Mouse (Mus musculus) stomach, postnatal 0 days (tissue): ENCODE data around the gene Hspb7. TPM values are rescaled to one million over a fixed set of nuclear protein-coding genes. Genes with fewer than 3 reads are reported as not detected.

Experiments
- ATAC-seq: fragments of 200-750 bp; cut with Nextera tagmentation; 2 replicates; pipeline ENCODE4 v1.8.0; 2017; ENCODE audit not compliant: low FRiP score, low TSS enrichment
- DNase-seq: peaks from one replicate; pipeline ENCODE4 v3.0.0-alpha.2; 2016; ENCODE audit warnings: low spot score
- H3K27ac ChIP-seq: fragments of 300-500 bp; sonication (generic); replicated peaks from 2 replicates; pipeline ENCODE4 v1.5.1; 2014; ENCODE audit warnings: mild to moderate bottlenecking, control low read depth
- H3K27me3 ChIP-seq: fragments of 300-500 bp; sonication (generic); 2 replicates; pipeline ENCODE4 v1.6.1; 2014; ENCODE audit warnings: low read length; ENCODE audit not compliant: control insufficient read depth, insufficient read depth
- H3K36me3 ChIP-seq: fragments of 300-500 bp; sonication (generic); 2 replicates; pipeline ENCODE4 v1.6.1; 2014; ENCODE audit warnings: low read length, mixed read lengths; ENCODE audit not compliant: control insufficient read depth, insufficient read depth
- H3K4me1 ChIP-seq: fragments of 300-500 bp; sonication (generic); replicated peaks from 2 replicates; pipeline ENCODE4 v1.6.1; 2014; ENCODE audit warnings: antibody characterized with exemption; ENCODE audit not compliant: control insufficient read depth, insufficient read depth
- H3K4me2 ChIP-seq: fragments of 300-500 bp; sonication (generic); replicated peaks from 2 replicates; pipeline ENCODE4 v1.6.1; 2014; ENCODE audit warnings: low read depth, mild to moderate bottlenecking, control low read depth, moderate library complexity
- H3K4me3 ChIP-seq: fragments of 300-500 bp; sonication (generic); 2 replicates; pipeline ENCODE4 v1.5.1; 2014; ENCODE audit warnings: low read depth, low read length, control low read depth
- H3K9ac ChIP-seq: fragments of 300-500 bp; sonication (generic); 2 replicates; pipeline ENCODE4 v1.6.1; 2014; ENCODE audit warnings: mild to moderate bottlenecking, low read length, control low read depth, mixed read lengths
- H3K9me3 ChIP-seq: fragments of 300-500 bp; sonication (generic); 2 replicates; pipeline ENCODE4 v1.6.1; 2016; ENCODE audit warnings: low read length; ENCODE audit not compliant: control insufficient read depth
- CTCF ChIP-seq: IDR thresholded peaks from 2 replicates; pipeline ENCODE4 v1.5.1; 2016; ENCODE audit warnings: antibody characterized with exemption, low read depth, mild to moderate bottlenecking, moderate library complexity
- EP300 ChIP-seq: optimal IDR thresholded peaks from 2 replicates; pipeline ENCODE3; 2016; ENCODE audit warnings: antibody characterized with exemption
- WGBS: fragments of 180-500 bp; shearing (Covaris S2); extraction: QIAGEN DNeasy Blood & Tissue Kit; methylation state at CpG from one replicate; pipeline ENCODE4 v1.1.7; 2014; 5-methylcytosine and 5-hydroxymethylcytosine counted together
- polyA plus RNA-seq: library from polyadenylated mRNA; unstranded; fragments of >200 nt; fragmentation: Nextera tagmentation; extraction: Ambion mirVana; gene quantifications from 2 replicates; pipeline ENCODE4 v1.2.1, GENCODE M21; 2015

The Hspb7 gene
- polyA plus RNA-seq, 1 experiment from 2014 or later = 2.3 TPM

DNA sequence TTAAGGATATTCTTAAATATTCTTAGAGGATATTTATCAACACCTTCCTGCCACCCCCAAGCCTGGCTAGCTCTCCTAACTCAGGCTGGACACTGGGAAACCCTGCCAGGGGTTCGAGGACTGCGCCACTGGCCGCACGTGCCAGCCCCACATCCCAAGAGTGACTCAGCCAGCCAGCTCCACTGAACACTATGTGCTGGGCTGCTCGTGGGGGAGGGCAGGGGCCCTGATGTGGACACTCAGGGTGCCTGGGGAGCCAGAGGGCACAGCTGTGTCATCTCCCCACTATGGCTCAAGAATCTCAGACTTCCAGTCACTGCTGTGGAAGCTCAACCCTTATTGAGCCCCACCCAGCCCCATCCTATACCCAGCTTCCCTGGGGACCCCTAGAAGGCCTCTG is 2.7 kb downstream of the Hspb7 start:
- H3K4me1 ChIP-seq = peaks cover 6% of the 10 kb centered on the region; the same call in 1 of the 2 replicates
- no peaks in the 10 kb centered on the region for H3K36me3 ChIP-seq
- H3K27ac ChIP-seq = no peak overlapping the region
- no peak for TF ChIP-seq CTCF
- TF ChIP-seq EP300 = no peak
- H3K4me2 ChIP-seq = peak overlapping the region; percentile 55; the same call in 1 of the 2 replicates
- H3K27me3 ChIP-seq = no peaks in the 10 kb centered on the region
- peak; percentile 13 for DNase-seq
- no peaks in the 10 kb centered on the region for H3K9me3 ChIP-seq
- no peak for ATAC-seq
- no peak overlapping the region for H3K4me3 ChIP-seq
- peak overlapping the region; percentile 13; the same call in 1 of the 2 replicates for H3K9ac ChIP-seq
- 71% methylated on average over 5 of the region's 5 CpGs for WGBS

DNA sequence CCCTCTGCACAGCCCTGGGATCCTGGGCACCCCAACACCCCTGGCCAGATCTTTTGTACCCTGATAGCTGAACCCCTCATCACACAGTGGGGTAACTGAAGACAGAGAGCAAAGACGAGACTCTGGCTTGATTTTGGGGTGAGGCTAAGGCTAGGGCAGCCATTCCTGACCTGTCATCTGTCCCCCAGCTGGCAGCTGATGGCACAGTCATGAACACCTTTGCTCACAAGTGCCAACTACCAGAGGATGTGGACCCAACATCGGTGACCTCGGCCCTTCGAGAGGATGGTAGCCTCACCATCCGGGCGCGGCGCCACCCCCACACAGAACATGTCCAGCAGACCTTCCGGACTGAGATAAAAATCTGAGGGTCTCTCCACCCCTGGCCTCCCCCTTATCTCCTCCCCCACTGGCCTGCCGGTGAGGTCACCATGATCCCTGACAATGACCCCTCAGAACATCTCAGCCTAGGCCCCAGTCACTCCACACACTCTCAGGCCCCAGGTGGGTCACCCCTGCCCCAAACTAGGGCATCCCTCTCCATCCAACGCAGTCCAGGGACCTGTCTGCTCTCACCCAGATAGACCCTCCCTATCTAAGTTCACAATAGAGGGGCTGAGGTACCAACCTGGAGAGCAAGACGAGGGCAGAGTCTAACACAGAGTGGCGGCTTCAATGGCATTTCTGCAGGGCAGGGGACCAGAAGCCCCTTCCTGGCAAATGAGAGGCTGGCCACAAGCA is 3.3 kb downstream of the Hspb7 start:
- WGBS = 90% methylated on average over 13 of the region's 13 CpGs
- Histone ChIP-seq H3K27me3 (no peaks in the 10 kb centered on the region), H3K36me3 (no peaks in the 10 kb centered on the region), H3K4me1 (peaks cover 6% of the 10 kb centered on the region; the same call in 1 of the 2 replicates), H3K4me3 (no peak overlapping the region), H3K9me3 (no peaks in the 10 kb centered on the region), H3K27ac (no peak overlapping the region), H3K4me2 (no peak overlapping the region), H3K9ac (peak overlapping the region; percentile 13; the same call in 1 of the 2 replicates)
- ATAC-seq (no peak), DNase-seq (peak; percentile 12)
- TF ChIP-seq CTCF = no peak
- TF ChIP-seq EP300 = no peak

DNA sequence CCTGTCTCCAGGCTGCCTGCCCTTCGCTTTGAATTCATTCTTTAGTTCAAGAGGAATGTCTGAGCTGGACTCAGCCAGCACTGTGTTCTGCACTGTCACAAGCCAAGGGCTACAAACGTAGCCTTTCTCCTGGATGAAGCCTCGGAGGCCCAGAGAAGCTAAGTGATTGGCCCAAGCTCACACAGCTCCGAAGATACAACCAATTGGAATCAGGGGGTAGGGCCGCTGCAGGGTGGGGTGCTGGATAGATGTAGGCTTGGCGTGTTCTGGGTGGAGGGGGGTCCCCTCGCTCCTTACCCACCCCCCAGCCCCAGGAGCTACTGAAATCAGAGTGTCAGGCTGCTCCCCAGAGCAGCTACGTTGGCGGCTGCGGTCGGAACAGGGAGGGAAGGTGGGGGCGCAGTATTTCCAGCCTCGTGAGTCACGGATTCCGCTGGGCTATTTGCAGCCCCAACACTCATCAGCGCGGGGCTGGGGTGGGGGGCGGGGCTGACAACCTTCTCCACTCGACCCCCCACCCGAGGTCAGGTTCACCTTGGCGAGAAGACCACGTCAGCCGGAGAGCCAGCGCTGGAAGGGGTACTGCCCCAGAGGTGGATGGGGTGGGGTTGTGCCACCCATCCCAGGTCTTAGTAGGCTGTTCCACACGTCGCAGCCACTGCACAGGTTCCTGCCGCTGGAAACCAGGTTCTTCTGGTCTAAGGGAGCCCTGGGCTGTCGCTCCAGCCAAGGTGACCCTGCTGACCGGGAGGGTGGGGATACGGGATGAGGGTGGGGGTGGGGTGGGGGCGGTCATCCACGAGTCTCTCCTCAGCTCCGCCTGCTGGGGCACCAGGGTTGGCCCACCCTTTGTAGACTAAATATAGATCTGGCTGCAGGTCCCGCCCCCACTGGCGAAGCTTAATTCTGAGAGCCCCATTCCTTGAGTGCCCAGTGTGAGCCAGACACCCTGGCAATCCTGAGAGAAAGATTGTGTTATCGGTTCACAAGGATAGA is 5.2 kb downstream of the Hspb7 start:
- Histone ChIP-seq H3K4me2 (peak overlapping the region; percentile 81), H3K27ac (peak overlapping the region; percentile 89), H3K4me3 (peak overlapping the region; percentile 43), H3K36me3 (no peaks in the 10 kb centered on the region), H3K9ac (peak overlapping the region; percentile 58), H3K27me3 (no peaks in the 10 kb centered on the region), H3K4me1 (peaks cover 5% of the 10 kb centered on the region; the same call in 1 of the 2 replicates), H3K9me3 (no peaks in the 10 kb centered on the region)
- 2% methylated on average over 35 of the region's 36 CpGs for WGBS
- DNase-seq (peak; percentile 70), ATAC-seq (peak; percentile 68)
- no peak for TF ChIP-seq CTCF
- no peak for TF ChIP-seq EP300

GRCm38 (mm10) chr4:141426796-141427745 is 6.5 kb downstream of the Hspb7 start:
- no peak for DNase-seq
- H3K4me2 ChIP-seq = no peak overlapping the region
- no peaks in the 10 kb centered on the region for H3K36me3 ChIP-seq
- 47% methylated on average over 10 of the region's 10 CpGs for WGBS
- H3K27me3 ChIP-seq = no peaks in the 10 kb centered on the region
- H3K27ac ChIP-seq = peak overlapping the region; percentile 89
- no peak overlapping the region for H3K4me3 ChIP-seq
- H3K4me1 ChIP-seq = peaks cover 2% of the 10 kb centered on the region; the same call in 1 of the 2 replicates
- H3K9me3 ChIP-seq = no peaks in the 10 kb centered on the region
- ATAC-seq = no peak; the same call in 1 of the 2 replicates
- no peak for TF ChIP-seq CTCF
- TF ChIP-seq EP300 = no peak
- no peak overlapping the region for H3K9ac ChIP-seq

DNA sequence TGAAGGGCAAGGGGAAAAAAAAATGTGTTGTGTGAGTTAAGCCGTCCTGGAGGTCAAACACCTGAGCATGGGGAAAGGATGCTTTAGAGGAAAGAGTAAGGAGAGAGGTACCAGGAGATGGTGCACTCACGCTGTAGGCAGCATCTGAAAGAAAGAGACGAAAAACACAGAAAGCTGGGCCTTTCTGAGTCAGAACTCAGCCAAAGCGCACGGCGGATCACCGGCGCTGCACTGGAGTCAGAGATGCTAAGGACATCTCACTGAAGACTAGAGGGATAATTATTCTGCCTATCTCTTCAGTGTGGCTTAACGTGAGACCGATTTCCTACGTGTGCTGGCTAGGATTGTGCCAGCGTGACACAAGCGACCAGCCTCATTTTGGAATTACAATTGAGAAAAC is 7.3 kb downstream of the Hspb7 start:
- Histone ChIP-seq H3K9ac (no peak overlapping the region), H3K36me3 (no peaks in the 10 kb centered on the region), H3K4me1 (peaks cover 2% of the 10 kb centered on the region; the same call in 1 of the 2 replicates), H3K9me3 (no peaks in the 10 kb centered on the region), H3K27me3 (no peaks in the 10 kb centered on the region), H3K4me3 (no peak overlapping the region), H3K27ac (no peak overlapping the region), H3K4me2 (no peak overlapping the region)
- 86% methylated on average over 13 of the region's 13 CpGs for WGBS
- DNase-seq (no peak), ATAC-seq (no peak)
- TF ChIP-seq CTCF (no peak), EP300 (no peak)
